7 mouse cellular contexts compared by ENCODE assay signal in the genomic region with DNA sequence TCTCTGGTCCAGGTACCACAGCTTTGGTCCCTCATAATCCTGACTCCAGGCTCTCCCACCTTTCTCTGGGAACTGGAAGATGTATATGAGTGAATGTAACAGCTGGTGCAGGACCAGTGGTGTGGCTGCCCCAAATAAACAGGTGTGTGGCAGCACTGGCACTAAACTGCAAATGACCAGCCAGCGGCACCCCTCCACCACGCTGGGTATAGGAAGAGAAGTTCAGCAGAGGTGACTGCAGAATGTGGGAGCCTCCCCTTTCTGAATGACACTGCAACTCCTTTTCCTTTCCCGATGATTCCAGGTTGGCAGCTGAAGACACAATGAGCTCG. TPM values are rescaled to one million over a fixed set of nuclear protein-coding genes. Genes with fewer than 3 reads are reported as not detected.
DNase-seq lines count a peak whose midpoint lies in the region; ATAC-seq lines count a peak whose summit lies in the region.

No protein-coding gene starts in this region.

- no peaks in the 10 kb centered on the region for H3K36me3 ChIP-seq in kidney, embryonic 16.5 days (ENCODE audit: insufficient read depth, low read length)
- no peaks in the 10 kb centered on the region for H3K36me3 ChIP-seq in embryonic facial prominence, embryonic 12.5 days
- H3K36me3 ChIP-seq in hindbrain, embryonic 13.5 days = no peaks in the 10 kb centered on the region

- no peak for DNase-seq in kidney, postnatal 25 days
- no peak for DNase-seq in left cerebral cortex, adult 11 months (ENCODE audit: low spot score)
- DNase-seq in cerebellum, adult 11 months = no peak

- H3K4me2 ChIP-seq in kidney, embryonic 16.5 days (replicated peaks; ENCODE audit: low read depth, low read length) = peak overlapping the region; percentile 48
- H3K4me2 ChIP-seq in embryonic facial prominence, embryonic 12.5 days (replicated peaks) = peak overlapping the region; percentile 33
- peak overlapping the region; percentile 36 for H3K4me2 ChIP-seq in hindbrain, embryonic 13.5 days

- H3K27me3 ChIP-seq in kidney, embryonic 16.5 days (ENCODE audit: insufficient read depth, low read length) = no peaks in the 10 kb centered on the region
- H3K27me3 ChIP-seq in embryonic facial prominence, embryonic 12.5 days = peaks cover 4% of the 10 kb centered on the region; the same call in 1 of the 2 replicates
- no peaks in the 10 kb centered on the region for H3K27me3 ChIP-seq in hindbrain, embryonic 13.5 days

- H3K9ac ChIP-seq in kidney, embryonic 16.5 days (replicated peaks; ENCODE audit: low read length) = 0 out of 2 replicates have a peak overlapping the region, but pooled peaks have one; percentile 10
- no peak overlapping the region for H3K9ac ChIP-seq in embryonic facial prominence, embryonic 12.5 days
- H3K9ac ChIP-seq in hindbrain, embryonic 13.5 days = peak overlapping the region; percentile 5; the same call in 1 of the 2 replicates

- WGBS in kidney, embryonic 16.5 days = 7% methylated on average over 4 of the region's 4 CpGs
- whole genome bisulfite sequencing in embryonic facial prominence, embryonic 12.5 days = 41% methylated on average over 4 of the region's 4 CpGs
- 48% methylated on average over 4 of the region's 4 CpGs for WGBS in hindbrain, embryonic 13.5 days

- peaks cover 3% of the 10 kb centered on the region; the same call in 1 of the 2 replicates for H3K9me3 ChIP-seq in kidney, embryonic 16.5 days (ENCODE audit: low read length)
- no peaks in the 10 kb centered on the region for H3K9me3 ChIP-seq in embryonic facial prominence, embryonic 12.5 days
- H3K9me3 ChIP-seq in hindbrain, embryonic 13.5 days = no peaks in the 10 kb centered on the region

- peak overlapping the region; percentile 26; the same call in 1 of the 2 replicates for H3K4me3 ChIP-seq in kidney, embryonic 16.5 days (ENCODE audit: low read length)
- H3K4me3 ChIP-seq in embryonic facial prominence, embryonic 12.5 days = no peak overlapping the region
- H3K4me3 ChIP-seq in hindbrain, embryonic 13.5 days = no peak overlapping the region

- peaks cover 18% of the 10 kb centered on the region for H3K4me1 ChIP-seq in kidney, embryonic 16.5 days (ENCODE audit: insufficient read depth, low read length)
- peaks cover 17% of the 10 kb centered on the region for H3K4me1 ChIP-seq in embryonic facial prominence, embryonic 12.5 days
- peaks cover 16% of the 10 kb centered on the region for H3K4me1 ChIP-seq in hindbrain, embryonic 13.5 days (replicated peaks)

- H3K27ac ChIP-seq in kidney, embryonic 16.5 days (ENCODE audit: low read length) = no peak overlapping the region
- H3K27ac ChIP-seq in embryonic facial prominence, embryonic 12.5 days = no peak overlapping the region
- no peak overlapping the region for H3K27ac ChIP-seq in hindbrain, embryonic 13.5 days

- ATAC-seq in kidney, embryonic 16.5 days (ENCODE audit: low FRiP score, low TSS enrichment) = no peak
- no peak for ATAC-seq in embryonic facial prominence, embryonic 12.5 days (ENCODE audit: insufficient number of reproducible peaks, insufficient read depth, low FRiP score, low TSS enrichment)
- ATAC-seq in hindbrain, embryonic 13.5 days (ENCODE audit: low FRiP score) = no peak
- ATAC-seq in megakaryocyte progenitor cell, adult 5-6 weeks (replicated peaks; ENCODE audit: poor library complexity) = peak; percentile 1; the same call in 1 of the 2 replicates

RNA-seq across cellular contexts. Expression of a gene that starts 32.1 kb away (rescaled TPM):
- polyA plus RNA-seq in kidney, embryonic 16.5 days (2015; fragmentation: Nextera tagmentation; extraction: Ambion mirVana) = 16.1 and 18.2 TPM in 2 replicates
- 22.8 and 24.6 TPM in 2 replicates for polyA plus RNA-seq in embryonic facial prominence, embryonic 12.5 days (2016; fragmentation: Nextera tagmentation; extraction: Ambion mirVana)
- polyA plus RNA-seq in hindbrain, embryonic 13.5 days (2015; fragmentation: Nextera tagmentation; extraction: Ambion mirVana) = 11.7 and 12.4 TPM in 2 replicates
- 30.1 and 30.7 TPM in 2 replicates for total RNA-seq in megakaryocyte progenitor cell, adult 5-6 weeks (2015)
- total RNA-seq in megakaryocyte progenitor cell, adult 5-6 weeks (2017) = 39.4 and 46.9 TPM in 2 replicates

RNA-seq across cellular contexts. Expression of a gene that starts 41.9 kb away (rescaled TPM):
- polyA plus RNA-seq in kidney, embryonic 16.5 days (2015; fragmentation: Nextera tagmentation; extraction: Ambion mirVana) = 90.5 and 93.2 TPM in 2 replicates
- polyA plus RNA-seq in embryonic facial prominence, embryonic 12.5 days (2016; fragmentation: Nextera tagmentation; extraction: Ambion mirVana) = 89.2 and 90.2 TPM in 2 replicates
- 108 and 113 TPM in 2 replicates for polyA plus RNA-seq in hindbrain, embryonic 13.5 days (2015; fragmentation: Nextera tagmentation; extraction: Ambion mirVana)
- total RNA-seq in megakaryocyte progenitor cell, adult 5-6 weeks (2015) = 54.5 and 70.3 TPM in 2 replicates
- 49.6 and 51.7 TPM in 2 replicates for total RNA-seq in megakaryocyte progenitor cell, adult 5-6 weeks (2017)
